Mouse (Mus musculus) kidney, postnatal 10 days (tissue): ENCODE measurements around the gene Sos1.
A peak's percentile ranks its signal among the peaks of the same experiment; 100 is the strongest.
"Not testable (repeated sequence)": the region's sequence is repeated elsewhere in the genome, so short reads cannot be mapped to it uniquely, and the experiment has no call there.

Experiments used
- DNase-seq: peaks from one replicate; pipeline ENCODE4 v3.0.0; 2021; ENCODE audit warnings: mixed read lengths

Sos1 gene

DNA sequence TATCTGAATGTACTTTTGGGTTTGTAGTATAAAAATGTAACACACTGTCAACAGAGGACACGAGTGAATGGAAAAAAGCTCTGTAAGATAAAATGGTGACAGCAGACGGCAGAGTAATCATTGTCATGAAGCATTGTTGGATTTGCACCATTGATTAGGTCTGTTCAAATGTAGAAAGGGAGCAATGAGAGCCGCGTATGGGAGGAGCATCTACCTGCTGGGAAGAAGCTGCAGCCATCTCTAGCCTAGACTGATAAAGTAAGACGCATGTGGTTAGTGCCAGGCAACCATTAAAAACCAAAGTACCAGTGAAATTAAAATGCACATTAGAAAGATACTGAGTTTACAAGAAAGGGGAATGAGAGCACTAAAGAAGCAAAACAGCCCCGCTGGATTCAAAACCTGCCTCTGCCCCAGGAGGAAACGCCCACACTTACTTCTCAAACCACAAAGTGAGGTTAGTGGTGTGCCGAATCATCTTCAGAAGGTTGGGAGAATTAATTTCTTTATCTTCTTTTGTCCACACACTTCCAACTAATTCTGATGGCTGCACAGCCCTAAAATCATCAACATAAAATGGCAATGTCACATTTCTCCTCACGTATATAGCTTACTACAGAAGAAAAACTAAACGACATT is 61.6 kb downstream of the Sos1 start:
- no peak for DNase-seq

DNA sequence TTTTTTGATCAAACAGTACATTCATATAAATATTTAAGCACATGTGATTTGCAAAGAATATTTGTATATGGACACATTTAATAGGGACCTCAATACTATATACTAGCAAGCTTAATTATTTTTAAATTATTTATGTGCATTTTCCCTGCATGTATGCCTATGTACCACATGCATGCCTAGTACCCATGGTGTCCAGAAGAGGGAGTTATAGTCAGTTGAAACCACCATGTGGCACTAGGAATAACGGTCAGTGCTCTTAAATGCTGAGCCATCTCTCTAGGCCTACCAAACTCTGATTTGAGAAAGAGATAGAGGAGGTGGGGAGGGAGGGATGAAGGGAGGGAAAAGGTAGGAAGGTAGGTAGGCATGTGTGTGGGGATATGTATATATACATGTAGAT is 69.1 kb downstream of the Sos1 start:
- no peak for DNase-seq

DNA sequence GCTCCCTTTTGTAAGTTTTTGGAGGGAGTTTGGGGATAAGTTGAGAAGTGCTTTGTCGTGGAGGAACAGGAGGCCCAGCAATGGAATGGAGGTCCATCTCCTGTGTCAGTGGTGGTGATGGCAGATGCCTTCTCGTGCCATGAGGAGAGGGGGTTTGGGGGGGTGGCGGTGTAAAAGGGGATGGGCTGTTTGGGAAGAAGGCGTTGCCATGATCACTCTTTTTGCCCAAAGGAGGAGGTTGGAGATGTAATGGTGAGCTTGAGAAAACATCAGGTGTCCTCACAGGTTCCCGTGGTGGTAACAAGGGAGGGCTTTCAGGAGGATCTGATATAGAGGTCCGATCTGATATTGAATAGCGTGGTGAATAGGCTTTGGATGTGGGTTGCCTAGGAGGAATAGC is 82.0 kb downstream of the Sos1 start:
- DNase-seq, result no peak

DNA sequence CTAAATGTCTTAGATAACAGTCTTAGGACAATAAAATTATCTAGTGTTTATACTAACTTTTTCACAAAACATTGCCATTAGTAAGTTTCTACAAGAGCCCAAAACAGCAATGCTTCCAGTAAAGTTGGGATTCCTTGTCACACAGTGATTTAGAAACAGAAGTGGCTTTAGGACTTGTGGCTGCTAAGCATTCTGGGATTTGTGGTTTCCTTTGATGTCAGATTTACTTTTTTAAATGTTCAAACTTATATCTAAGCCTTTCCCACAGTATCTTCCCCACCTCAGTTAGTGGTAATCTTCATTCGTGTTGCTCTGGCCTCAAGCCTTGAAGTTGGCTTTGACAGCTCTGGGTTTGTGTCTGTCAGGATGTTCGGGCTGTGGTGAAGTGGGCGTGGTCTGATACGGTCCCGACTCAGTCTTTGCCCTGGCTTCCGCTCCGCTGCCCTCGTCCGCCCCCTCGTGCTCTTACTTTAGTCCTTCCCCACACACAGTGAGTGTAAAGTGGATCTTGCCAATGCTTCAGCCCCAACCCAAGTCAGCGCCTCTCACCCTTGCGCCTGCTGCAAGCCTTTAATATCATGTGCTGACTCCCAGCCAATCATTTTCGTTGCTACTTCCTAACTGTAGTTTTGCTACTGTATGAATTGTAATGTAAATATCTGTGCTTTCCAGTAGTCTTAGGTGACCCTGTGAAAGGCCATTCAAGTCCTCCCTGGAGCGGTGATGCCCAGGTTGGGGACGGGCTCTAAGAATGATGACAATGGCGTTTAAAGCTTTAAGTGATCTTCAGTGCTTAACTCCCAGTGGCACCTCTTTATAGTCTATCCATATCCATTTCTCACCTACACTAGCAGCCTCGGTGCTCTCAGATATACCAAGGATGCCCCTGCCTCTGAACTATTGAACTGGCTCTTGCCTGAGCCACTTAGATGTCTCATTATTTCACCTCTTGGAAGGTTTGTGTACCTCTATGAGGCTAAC is 88.5 kb downstream of the Sos1 start:
- peak; percentile 77 for DNase-seq

DNA sequence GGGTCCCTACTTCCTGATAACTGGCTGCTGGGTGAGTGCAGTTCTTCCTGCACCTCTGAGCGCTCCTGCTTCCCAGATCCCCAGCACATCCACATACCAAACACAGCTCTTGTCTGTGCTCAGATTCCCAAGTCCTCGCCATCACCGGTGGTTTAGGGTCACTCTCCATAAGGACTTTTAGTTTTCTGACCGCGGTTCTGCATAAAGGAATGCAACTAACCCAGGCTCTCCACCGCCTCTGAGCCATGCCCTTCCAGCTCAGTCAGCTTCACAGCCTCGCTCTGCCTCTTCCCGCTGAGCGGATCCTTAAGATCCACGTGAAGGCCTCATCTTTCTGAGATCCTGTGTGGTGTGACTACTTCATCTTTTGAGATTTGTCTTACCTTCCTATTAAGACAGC is 90.2 kb downstream of the Sos1 start:
- no peak for DNase-seq

DNA sequence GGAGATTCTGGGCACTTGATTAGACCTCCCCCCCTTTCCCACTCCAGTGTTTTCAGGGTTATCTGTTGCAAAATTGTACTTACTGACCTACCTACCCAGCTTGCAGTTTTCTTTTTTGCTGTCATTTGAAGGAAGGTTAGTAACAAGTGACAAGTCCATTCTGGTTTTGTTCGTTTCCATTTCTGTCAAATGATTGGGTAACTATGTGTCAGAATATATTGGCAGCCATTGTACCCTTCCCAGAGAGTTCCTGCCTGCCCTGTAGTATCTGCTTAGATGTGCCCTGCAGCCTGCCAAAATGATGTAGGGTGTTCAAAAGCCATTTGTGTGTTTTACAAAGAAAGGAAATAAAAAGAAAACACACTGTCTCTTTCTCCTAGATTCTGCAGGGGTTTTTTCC is 94.6 kb downstream of the Sos1 start:
- DNase-seq, result no peak

DNA sequence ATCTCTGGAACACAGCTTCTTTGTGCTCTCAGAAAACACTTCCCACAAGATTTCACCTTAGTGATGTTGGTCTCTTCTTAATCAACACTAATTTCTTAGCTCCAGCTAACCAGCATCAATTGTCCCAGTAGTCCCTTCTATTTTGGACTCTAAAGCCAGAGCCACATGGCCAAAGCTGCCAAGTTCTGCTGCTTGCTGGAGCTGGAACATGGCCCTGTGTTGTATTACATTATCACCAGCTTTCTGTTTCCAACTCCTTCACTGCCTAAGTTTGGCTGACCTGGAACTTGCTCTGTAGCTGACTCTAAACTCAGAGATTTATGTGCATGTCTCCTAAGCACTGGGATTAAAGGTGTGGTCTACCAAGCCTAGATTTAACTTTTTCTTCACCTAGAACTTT is 101.9 kb downstream of the Sos1 start:
- DNase-seq, result not testable (repeated sequence)

DNA sequence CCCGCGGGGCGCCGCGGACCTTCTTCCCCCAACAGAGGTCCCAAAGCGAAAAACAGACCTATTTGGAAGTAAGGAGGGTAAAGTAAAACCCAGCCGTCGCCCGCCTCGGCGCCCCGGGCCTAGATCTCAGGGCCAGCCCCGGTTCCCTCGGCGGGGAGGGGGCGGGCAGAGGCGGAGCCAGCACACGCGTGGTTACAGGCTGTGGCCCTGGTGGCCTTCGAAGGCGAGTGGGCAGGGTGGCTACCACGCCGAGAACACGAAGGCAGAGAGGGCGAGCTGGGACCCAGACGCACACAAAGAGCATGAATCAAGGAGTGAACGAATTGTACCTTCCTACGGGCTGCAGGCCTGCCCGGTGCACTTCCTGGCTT is 106.5 kb downstream of the Sos1 start:
- no peak for DNase-seq

DNA sequence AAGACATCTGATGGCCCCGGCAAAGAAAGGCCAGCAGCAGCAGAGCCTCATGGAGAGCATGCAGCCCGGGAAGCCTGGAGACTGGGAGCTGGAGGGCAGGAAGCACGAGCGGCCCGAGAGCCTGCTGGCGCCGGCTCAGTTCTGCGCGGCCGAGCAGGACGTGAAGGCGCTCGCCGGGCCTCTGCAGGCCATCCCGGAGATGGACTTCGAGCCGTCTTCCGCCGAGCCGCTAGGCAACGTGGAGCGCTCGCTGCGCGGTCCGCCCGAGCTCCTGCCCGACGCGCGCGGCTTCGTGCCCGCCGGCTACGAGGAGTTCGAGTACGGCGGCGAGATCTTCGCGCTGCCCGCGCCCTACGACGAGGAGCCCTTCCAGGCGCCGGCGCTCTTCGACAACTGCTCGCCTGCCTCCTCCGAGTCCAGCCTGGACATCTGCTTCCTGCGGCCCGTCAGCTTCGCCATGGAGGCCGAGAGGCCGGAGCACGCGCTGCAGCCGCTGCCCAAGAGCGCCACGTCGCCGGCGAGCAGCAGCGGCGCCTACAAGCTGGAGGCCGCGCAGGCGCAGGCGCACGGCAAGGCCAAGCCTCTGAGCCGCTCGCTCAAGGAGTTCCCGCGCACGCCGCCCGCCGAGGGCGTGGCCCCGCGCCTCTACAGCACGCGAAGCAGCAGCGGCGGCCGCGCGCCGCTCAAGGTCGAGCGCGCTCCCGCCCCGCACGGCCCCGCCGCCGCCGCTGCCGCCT is 107.1 kb downstream of the Sos1 start, which contains the start of gene Gm10190:
TSS of gene Gm10190 (minus strand) at position 553 of the 737 bp plus-strand sequence.
- peak; percentile 95 for DNase-seq

DNA sequence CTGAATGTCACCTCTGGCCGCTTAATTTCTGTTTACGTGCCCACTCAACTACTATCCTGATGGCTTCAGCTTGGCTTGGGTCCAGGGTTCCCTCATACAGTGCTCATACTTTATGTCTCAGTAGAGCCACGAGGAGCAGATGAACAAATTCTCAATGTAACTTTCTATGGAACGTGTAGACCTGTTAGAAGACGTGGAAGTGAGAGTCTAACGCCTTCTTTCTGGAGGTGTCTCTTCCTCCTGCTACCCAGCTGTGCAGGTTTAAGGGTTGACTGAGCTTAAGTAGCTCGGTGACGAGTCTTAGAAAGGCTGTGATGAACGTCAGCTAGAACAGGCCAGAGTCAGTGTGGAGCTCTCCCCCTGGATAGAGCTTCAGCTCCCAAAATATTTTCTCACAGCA is 111.6 kb downstream of the Sos1 start:
- DNase-seq, result no peak

DNA sequence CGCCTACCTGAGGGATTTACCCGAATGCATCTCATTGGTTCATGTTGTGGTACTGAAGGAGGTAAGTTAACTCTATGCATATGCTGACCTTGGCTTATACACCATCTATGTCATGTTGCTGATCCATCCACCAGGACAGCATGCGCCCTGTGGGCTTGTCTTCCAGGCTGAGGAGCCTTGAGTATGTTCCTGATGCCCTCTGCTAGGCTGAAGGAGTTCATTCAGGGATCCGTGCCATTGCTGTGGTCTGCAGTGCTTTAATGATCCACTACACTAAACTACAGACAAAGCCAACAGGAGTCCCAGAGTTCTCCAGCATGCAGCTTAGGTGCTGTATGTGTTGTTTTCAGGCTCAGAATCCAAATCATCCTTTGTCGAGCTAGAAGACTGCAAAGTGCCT is 113.0 kb downstream of the Sos1 start:
- DNase-seq, result peak; percentile 49

DNA sequence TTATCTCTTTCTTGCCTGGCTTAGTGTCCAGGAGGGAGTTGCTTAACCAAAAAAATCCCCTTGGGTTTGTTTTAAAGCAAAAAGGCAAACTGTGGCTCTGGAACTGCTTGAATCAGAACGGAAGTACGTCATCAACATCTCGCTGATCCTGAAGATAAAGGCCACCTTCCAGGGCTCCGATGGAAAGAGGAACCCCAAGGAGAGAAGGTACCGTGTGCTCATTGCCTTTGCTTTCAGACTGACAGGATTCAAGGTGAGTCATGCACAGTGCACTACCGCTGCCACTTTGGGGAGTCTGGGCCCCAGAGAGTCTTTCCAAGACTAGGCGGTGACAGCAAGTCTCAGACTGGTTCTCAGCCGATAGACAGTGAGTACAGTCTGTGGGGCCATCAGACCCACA is 120.0 kb downstream of the Sos1 start:
- no peak for DNase-seq

DNA sequence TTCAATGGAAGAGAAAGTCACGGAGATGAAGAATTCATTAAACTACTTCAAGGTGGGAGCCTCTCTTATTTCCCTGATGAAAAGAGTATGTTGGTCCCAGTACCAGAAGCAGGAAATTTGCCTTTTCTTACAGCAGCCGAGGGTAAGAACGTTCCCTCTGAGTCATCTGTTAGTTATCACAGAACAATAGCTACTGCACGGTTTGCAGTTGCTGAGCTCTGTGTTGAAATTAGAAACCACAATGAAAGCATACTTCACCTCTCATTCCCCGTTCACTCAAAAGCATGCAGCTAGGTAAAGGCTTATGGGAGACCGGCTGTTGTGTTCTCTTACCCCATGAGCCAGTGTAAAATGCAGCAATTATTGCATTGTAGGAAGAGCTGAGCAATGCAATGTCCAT is 133.0 kb downstream of the Sos1 start:
- DNase-seq, result no peak

DNA sequence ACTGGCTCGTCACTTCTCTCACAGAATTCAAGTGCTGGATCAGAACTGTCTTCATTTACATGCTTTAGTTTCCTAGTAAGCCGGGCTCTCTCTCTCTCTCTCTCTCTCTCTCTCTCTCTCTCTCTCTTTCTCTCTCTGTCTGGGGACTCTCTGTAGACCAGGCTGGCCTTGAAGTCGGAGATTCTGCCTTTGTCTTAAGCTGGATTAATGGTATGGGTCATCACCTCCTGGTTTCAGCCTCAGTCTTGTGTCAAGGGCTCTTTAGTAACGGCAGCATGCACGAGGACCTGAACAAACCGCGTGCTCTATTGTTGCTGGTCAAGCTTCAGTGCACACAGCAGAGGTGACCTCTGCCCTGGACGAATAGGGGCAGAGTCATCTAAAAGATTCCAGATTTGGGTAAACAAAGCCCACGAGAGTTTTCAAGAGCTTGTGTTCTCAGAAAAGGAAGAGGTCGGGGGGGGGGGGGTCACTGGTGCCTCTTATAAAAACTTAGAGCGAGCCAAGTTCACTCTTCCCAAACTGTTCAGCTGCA is 133.6 kb downstream of the Sos1 start:
- DNase-seq, result peak; percentile 14

DNA sequence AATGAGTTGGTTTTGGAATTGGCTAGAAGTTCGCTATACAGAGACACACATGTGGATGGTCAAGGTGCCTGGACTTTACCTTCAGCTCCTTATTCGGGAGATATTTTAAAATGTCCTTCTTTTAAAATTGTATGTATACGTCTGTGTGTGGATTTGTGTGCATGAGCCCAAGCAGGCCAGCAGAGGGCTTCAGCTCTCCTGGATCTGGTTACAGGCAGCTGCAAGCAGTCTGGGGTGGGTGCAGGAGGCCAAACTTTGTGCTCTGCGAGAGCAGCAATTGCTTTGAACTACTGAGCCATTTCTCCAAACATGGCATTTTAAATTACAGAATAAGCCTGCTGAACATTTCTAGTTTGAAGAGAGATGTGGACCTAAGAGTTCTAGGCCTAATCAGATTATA is 135.0 kb downstream of the Sos1 start:
- peak; percentile 47 for DNase-seq
